Mouse (Mus musculus): ENCODE measurements around the gene Ascl3.

DNA sequence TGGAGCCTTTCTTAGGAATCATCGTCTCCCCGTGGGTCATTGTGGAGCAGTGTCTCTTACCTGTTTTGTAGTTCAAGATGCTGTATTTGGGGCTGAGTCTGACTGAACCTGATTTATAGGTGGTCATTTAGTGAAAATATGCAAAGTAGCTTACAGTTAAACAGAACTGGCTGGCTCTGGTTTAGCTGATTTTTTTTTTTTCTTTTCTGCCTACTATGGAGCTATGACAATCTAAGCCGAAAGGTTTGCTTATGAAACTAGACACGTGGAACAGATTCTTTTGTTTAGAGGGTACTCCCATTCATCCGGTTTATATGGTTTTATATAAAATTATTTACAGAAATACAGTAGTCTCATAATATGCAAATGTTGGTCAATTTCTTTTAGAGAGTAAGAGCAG, at the start of gene Ascl3:
- TF ChIP-seq CTCF (IDR thresholded peaks at IDR 0.05; ENCODE audit: borderline replicate concordance, control insufficient read depth, extremely low read depth, insufficient read depth, low read length, poor library complexity) (no peak), POLR2A (IDR thresholded peaks at IDR 0.05; ENCODE audit: control insufficient read depth, extremely low read depth, insufficient read depth, low read length, poor library complexity) (no peak)
